Mouse (Mus musculus): ENCODE measurements around the gene Rragb.
"Not testable (repeated sequence)": the region's sequence is repeated elsewhere in the genome, so short reads cannot be mapped to it uniquely, and the experiment has no call there.

Gene Rragb

DNA sequence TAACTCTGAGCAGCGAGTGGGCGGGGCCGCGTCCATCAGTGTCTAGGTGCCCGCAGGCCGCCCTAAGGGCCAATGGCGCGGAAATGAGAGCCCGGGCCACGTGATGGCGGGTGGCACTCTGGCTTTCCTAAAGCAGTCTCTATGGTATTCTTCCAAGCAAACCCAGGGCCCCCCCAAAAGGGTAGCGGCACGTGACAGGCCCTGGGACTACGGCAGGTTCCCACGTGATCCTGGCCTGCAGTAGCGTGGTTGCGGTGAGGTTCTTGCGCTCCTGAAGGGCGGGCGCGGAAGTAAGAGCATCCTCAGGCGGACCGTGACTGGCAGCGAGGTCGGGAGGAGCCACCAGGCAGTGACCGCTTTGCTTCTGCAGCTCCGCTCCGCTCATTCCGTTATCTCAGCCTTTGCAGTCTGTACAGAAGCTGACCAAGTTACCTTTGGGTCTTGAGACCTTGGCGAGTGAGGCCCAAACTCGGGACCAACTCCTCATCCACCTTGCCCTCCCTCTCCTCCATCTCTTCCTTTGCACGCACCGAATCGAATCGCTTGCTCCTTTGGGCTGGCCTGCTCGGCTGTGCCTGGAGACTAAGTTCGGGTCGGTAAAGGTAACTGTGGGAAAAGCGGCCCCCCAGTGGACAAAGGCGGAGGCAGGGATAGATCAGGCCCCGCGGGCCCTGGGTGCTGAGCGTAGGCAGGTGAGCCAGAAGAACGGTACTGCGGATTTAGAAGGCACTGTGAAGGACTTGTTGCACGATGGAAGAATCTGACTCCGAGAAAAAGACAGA lies at the start of gene Rragb:
Gene Rragb, plus strand, starts transcription at position 248 of the 782 bp plus-strand sequence.
- DNase-seq: peak; percentile 95

GRCm38 (mm10) chrX:153118486-153118885 lies 21.3 kb upstream of the Rragb start, which contains the start of gene Foxr2:
TSS of gene Foxr2 (plus strand) at chrX:153118786.
- no peak for DNase-seq

GRCm38 (mm10) chrX:153119013-153119412 lies 20.8 kb upstream of the Rragb start:
- no peak for DNase-seq

GRCm38 (mm10) chrX:153142656-153143055 lies 2.9 kb downstream of the Rragb start:
- DNase-seq: no peak

DNA sequence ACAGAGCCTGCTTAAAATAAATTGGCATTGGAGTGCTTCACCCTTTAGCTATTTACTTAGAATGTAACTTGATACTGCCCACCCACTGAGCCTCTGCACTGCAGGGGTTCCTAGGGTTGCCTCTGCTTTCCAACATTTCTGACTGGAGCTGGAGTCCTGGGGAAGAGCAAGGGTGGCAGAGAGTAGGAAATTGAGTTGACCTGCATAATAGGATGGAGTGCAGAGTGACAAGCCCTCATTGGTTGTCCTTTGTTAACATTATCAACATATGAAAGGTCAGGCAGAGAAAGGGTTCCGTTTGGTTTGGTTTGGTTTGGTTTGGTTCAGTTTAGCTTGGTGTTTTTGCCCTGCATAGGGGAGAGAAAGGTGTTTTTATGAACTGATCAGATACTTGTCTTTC lies 12.0 kb downstream of the Rragb start:
- no peak for DNase-seq

DNA sequence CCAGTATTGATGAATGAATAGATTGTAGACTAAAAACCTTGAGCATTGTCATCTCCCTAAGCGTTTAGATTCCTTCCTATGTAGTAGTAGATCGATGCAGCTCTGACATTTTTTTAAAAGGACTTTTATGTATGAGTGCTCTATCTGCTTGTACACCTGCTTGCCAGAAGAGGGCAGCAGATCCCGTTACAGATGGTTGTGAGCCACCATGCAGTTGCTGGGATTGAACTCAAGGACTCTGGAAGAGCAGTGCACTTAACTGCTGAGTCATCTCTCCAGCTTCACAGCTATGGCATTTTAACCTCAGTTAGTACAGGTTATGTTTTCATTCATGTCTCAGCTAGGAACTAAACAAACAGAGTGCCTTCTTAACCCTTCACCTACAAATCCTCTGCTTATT lies 15.5 kb downstream of the Rragb start:
- DNase-seq: peak; percentile 5

- DNase-seq: peak; percentile 3
Measured at GRCm38 (mm10) chrX:153174786-153175185, 35.0 kb downstream of the Rragb start.

DNA sequence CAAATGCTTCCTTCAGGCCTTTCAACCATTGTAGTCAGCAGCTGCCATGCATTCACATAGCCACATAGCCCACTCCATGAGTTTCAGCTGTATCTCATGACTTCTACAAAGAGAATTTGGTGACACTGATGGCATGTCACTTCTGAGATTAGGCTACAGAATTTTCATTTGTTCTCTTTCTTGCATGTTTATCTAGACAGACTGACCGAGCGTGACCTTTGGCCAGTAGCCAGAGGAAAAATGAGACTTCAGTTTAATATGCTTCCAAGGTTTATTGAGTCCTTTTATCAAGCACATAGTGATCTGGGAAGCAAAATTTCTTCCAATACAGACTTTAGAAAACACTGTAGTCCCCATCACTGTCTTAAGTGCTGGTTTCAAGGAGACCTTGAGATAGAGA lies 42.4 kb downstream of the Rragb start:
- no peak for DNase-seq

GRCm38 (mm10) chrX:153199185-153199584 lies 59.4 kb downstream of the Rragb start:
- not testable (repeated sequence) for DNase-seq

DNA sequence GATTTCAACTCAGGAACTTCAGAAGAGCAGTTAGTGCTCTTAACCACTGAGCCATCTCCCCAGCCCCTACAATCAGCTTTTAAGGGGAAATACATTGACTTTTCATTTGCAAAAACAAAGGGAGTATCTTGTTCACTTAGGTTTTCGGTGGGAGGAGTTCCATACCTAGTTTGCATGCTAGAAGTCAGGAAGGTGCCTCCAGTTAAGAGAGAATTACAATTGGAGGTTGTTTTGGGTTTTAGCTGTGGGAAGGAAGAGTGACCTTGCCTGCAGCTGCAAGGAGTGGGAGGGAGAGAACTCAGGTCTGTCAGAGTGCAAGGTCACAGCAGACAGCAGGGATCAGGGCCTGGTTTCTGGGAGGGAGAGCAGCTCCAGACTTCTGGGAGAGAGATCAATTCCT lies 71.3 kb downstream of the Rragb start:
- DNase-seq: no peak
